In genomic region chr12:110446290-110447170, GRCm38 (mm10) we compare ENCODE assay signal across 8 mouse cellular contexts. TPM values are rescaled to one million over a fixed set of nuclear protein-coding genes. Genes with fewer than 3 reads are reported as not detected.
DNase-seq lines count a peak whose midpoint lies in the region; ATAC-seq and TF ChIP-seq lines count a peak whose summit lies in the region.

Ppp2r5c (plus strand) TSS chr12:110447120.

- H3K9me3 ChIP-seq in E14TG2a.4 (ENCODE audit: low read length): no peaks in the 10 kb centered on the region
- H3K9me3 ChIP-seq in forebrain, embryonic 12.5 days: no peaks in the 10 kb centered on the region; the same call in 1 of the 2 replicates
- no peaks in the 10 kb centered on the region for H3K9me3 ChIP-seq in heart, postnatal 0 days (replicated peaks; ENCODE audit: control insufficient read depth, low read length)
- no peaks in the 10 kb centered on the region for H3K9me3 ChIP-seq in liver, embryonic 16.5 days (replicated peaks; ENCODE audit: control insufficient read depth, low read length)
- no peaks in the 10 kb centered on the region for H3K9me3 ChIP-seq in neural tube, embryonic 13.5 days

- no peak for TF ChIP-seq EP300 in heart, postnatal 0 days (IDR thresholded peaks at IDR 0.05; ENCODE audit: low read depth)

- under 1% methylated on average over 65 of the region's 86 CpGs for WGBS in forebrain, embryonic 12.5 days
- WGBS in heart, postnatal 0 days: 0% methylated on average over 62 of the region's 86 CpGs
- under 1% methylated on average over 85 of the region's 86 CpGs for WGBS in liver, embryonic 16.5 days (ENCODE audit: insufficient replicate concordance)
- under 1% methylated on average over 77 of the region's 86 CpGs for WGBS in neural tube, embryonic 13.5 days

- peak; percentile 97 for ATAC-seq in forebrain, embryonic 12.5 days (ENCODE audit: low FRiP score)
- peak; percentile 98 for ATAC-seq in heart, postnatal 0 days (ENCODE audit: insufficient read depth, low read depth)
- peak; percentile 95 for ATAC-seq in liver, embryonic 16.5 days (ENCODE audit: low read depth)
- peak; percentile 98 for ATAC-seq in neural tube, embryonic 13.5 days (ENCODE audit: low read depth)

- no peak for TF ChIP-seq CTCF in E14TG2a.4 (conservative IDR thresholded peaks at IDR 0.05; ENCODE audit: low read length)
- TF ChIP-seq CTCF in heart, postnatal 0 days (IDR thresholded peaks at IDR 0.05; ENCODE audit: low read depth): no peak
- TF ChIP-seq CTCF in testis, adult 2 months (IDR thresholded peaks at IDR 0.05; ENCODE audit: control insufficient read depth, insufficient read depth, insufficient replicate concordance, low read depth, low read length): no peak; the same call in 1 of the 2 replicates

- H3K4me3 ChIP-seq in E14TG2a.4 (replicated peaks; ENCODE audit: low read length): peak within 1 kb of the TSS; percentile 98
- peak within 1 kb of the TSS; percentile 82 for H3K4me3 ChIP-seq in forebrain, embryonic 12.5 days (replicated peaks)
- peak within 1 kb of the TSS; percentile 70 for H3K4me3 ChIP-seq in heart, postnatal 0 days (ENCODE audit: low read depth, low read length)
- peak within 1 kb of the TSS; percentile 84 for H3K4me3 ChIP-seq in liver, embryonic 16.5 days (ENCODE audit: low read depth, low read length)
- H3K4me3 ChIP-seq in neural tube, embryonic 13.5 days: peak within 1 kb of the TSS; percentile 91
- peak within 1 kb of the TSS; percentile 92 for H3K4me3 ChIP-seq in testis, adult 2 months (ENCODE audit: control insufficient read depth, low read depth, low read length)

- TF ChIP-seq POLR2A in testis, adult 2 months (IDR thresholded peaks at IDR 0.05; ENCODE audit: control insufficient read depth, low read depth, low read length): peak; percentile 69

- peak within 1 kb of the TSS; percentile 80 for H3K9ac ChIP-seq in forebrain, embryonic 12.5 days
- peak within 1 kb of the TSS; percentile 74 for H3K9ac ChIP-seq in heart, postnatal 0 days (replicated peaks; ENCODE audit: low read depth, low read length)
- H3K9ac ChIP-seq in liver, embryonic 16.5 days (ENCODE audit: low read depth, low read length): peak within 1 kb of the TSS; percentile 82
- peak within 1 kb of the TSS; percentile 88 for H3K9ac ChIP-seq in neural tube, embryonic 13.5 days

- peaks cover 31% of the 10 kb centered on the region for H3K36me3 ChIP-seq in E14TG2a.4 (ENCODE audit: insufficient read depth, low read length)
- H3K36me3 ChIP-seq in forebrain, embryonic 12.5 days (replicated peaks): no peaks in the 10 kb centered on the region; the same call in 1 of the 2 replicates
- no peaks in the 10 kb centered on the region for H3K36me3 ChIP-seq in heart, postnatal 0 days (replicated peaks; ENCODE audit: control insufficient read depth, insufficient read depth, low read length)
- no peaks in the 10 kb centered on the region for H3K36me3 ChIP-seq in liver, embryonic 16.5 days (ENCODE audit: control insufficient read depth, insufficient read depth)
- H3K36me3 ChIP-seq in neural tube, embryonic 13.5 days: peaks cover 7% of the 10 kb centered on the region
- H3K36me3 ChIP-seq in testis, adult 2 months (ENCODE audit: control insufficient read depth, insufficient read depth, low read length): no peaks in the 10 kb centered on the region

- H3K27me3 ChIP-seq in E14TG2a.4 (ENCODE audit: insufficient read depth, low read length): peaks cover 13% of the 10 kb centered on the region
- peaks cover 33% of the 10 kb centered on the region; the same call in 1 of the 2 replicates for H3K27me3 ChIP-seq in forebrain, embryonic 12.5 days
- no peaks in the 10 kb centered on the region for H3K27me3 ChIP-seq in heart, postnatal 0 days (ENCODE audit: control insufficient read depth, insufficient read depth, low read length)
- no peaks in the 10 kb centered on the region; the same call in 1 of the 2 replicates for H3K27me3 ChIP-seq in liver, embryonic 16.5 days (ENCODE audit: control insufficient read depth, insufficient read depth, low read depth, low read length)
- H3K27me3 ChIP-seq in neural tube, embryonic 13.5 days: peaks cover 19% of the 10 kb centered on the region; the same call in 1 of the 2 replicates
- H3K27me3 ChIP-seq in testis, adult 2 months (ENCODE audit: control insufficient read depth, insufficient read depth, low read length): no peaks in the 10 kb centered on the region

- peaks cover 47% of the 10 kb centered on the region for H3K4me1 ChIP-seq in E14TG2a.4 (replicated peaks; ENCODE audit: low read depth, low read length)
- peaks cover 20% of the 10 kb centered on the region for H3K4me1 ChIP-seq in forebrain, embryonic 12.5 days
- H3K4me1 ChIP-seq in heart, postnatal 0 days (ENCODE audit: control insufficient read depth, insufficient read depth): peaks cover 8% of the 10 kb centered on the region; the same call in 1 of the 2 replicates
- peaks cover 12% of the 10 kb centered on the region for H3K4me1 ChIP-seq in liver, embryonic 16.5 days (ENCODE audit: control insufficient read depth, low read depth, low read length)
- peaks cover 22% of the 10 kb centered on the region for H3K4me1 ChIP-seq in neural tube, embryonic 13.5 days (replicated peaks)
- H3K4me1 ChIP-seq in testis, adult 2 months (ENCODE audit: control insufficient read depth, insufficient read depth, low read length): peaks cover 7% of the 10 kb centered on the region

- H3K27ac ChIP-seq in forebrain, embryonic 12.5 days: peak within 1 kb of the TSS; percentile 97
- H3K27ac ChIP-seq in heart, postnatal 0 days (ENCODE audit: low read depth): peak within 1 kb of the TSS; percentile 98
- H3K27ac ChIP-seq in liver, embryonic 16.5 days (ENCODE audit: low read length): peak within 1 kb of the TSS; percentile 92
- peak within 1 kb of the TSS; percentile 97 for H3K27ac ChIP-seq in neural tube, embryonic 13.5 days (replicated peaks)
- H3K27ac ChIP-seq in testis, adult 2 months (ENCODE audit: control insufficient read depth, insufficient read depth, low read depth, low read length): peak within 1 kb of the TSS; percentile 95

- peak within 1 kb of the TSS; percentile 87 for H3K4me2 ChIP-seq in forebrain, embryonic 12.5 days
- peak within 1 kb of the TSS; percentile 84 for H3K4me2 ChIP-seq in heart, postnatal 0 days (ENCODE audit: low read depth, low read length)
- H3K4me2 ChIP-seq in liver, embryonic 16.5 days (ENCODE audit: low read depth, low read length): peak within 1 kb of the TSS; percentile 97
- H3K4me2 ChIP-seq in neural tube, embryonic 13.5 days: peak within 1 kb of the TSS; percentile 76

- DNase-seq in c-Kit-positive CD71-positive TER-119-positive erythroid progenitor cells, embryonic 14.5 days (ENCODE audit: low spot score): peak; percentile 89
- peak; percentile 92 for DNase-seq in heart, postnatal 0 days (ENCODE audit: low spot score)
- DNase-seq in kidney, postnatal 4 days: peak; percentile 96 to 98

RNA-seq across cellular contexts. Expression of gene Ppp2r5c, which starts in this region (rescaled TPM):
- polyA plus RNA-seq in forebrain, embryonic 12.5 days (2016; fragmentation: Nextera tagmentation; extraction: Ambion mirVana): 152 and 157 TPM in 2 replicates
- 103 and 104 TPM in 2 replicates for total RNA-seq in heart, postnatal 0 days (2014; rRNA removed; ENCODE audit: low replicate concordance)
- 108 and 118 TPM in 2 replicates for polyA plus RNA-seq in heart, postnatal 0 days (2015; fragmentation: Nextera tagmentation; extraction: Ambion mirVana)
- polyA plus RNA-seq in liver, embryonic 16.5 days (2015; fragmentation: Nextera tagmentation; extraction: Ambion mirVana): 59.4 and 65.0 TPM in 2 replicates
- polyA plus RNA-seq in neural tube, embryonic 13.5 days (2015; fragmentation: Nextera tagmentation; extraction: Ambion mirVana): 140 and 151 TPM in 2 replicates
- polyA plus RNA-seq in testis, adult 2 months (2012; rRNA removed): 196 and 202 TPM in 2 replicates

Comparison
In these comparisons a context has a peak if more than half of its experiments do, and no peak if none do; other contexts are left out.
1. Peak in every context shown above with its lines: DNase-seq, ATAC-seq, H3K4me3 ChIP-seq and H3K27ac ChIP-seq.